In the genomic region with DNA sequence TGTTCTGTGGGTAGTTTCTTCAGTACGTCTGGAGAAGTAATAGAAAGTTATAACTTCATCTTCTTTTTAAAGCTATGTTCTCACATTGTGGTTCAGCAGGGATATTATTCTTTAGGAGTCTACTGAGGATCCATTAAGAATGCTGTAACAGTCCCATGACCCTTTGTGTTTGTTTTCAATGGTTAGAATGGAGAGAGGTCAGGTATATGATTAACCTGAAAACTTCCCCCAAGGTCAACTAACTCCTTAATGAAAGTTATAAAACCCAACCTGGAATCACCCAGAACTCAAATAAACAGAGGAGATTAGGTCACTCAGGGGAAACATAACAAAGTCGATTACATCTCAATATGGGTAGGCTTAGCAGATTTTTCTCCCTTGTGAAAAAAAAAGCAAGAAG, we compare ENCODE assay signal across 27 mouse cellular contexts.
DNase-seq lines count a peak whose midpoint lies in the region; ATAC-seq and TF ChIP-seq lines count a peak whose summit lies in the region.
"Had no signal": no experiment of that assay in that cellular context is flagged by ENCODE, and none has a peak within 500 bp of the region (broad histone marks: within the 10 kb centered on the region; RNA-seq: fewer than 3 reads in every experiment).

No protein-coding gene starts in this region.

- no peaks in the 10 kb centered on the region for H3K9me3 ChIP-seq in embryonic facial prominence, embryonic 11.5 days (replicated peaks; ENCODE audit: control insufficient read depth, low read length)
- H3K9me3 ChIP-seq in embryonic facial prominence, embryonic 10.5 days: no peaks in the 10 kb centered on the region
- H3K9me3 ChIP-seq in kidney, embryonic 16.5 days (ENCODE audit: low read length): no peaks in the 10 kb centered on the region
- no peaks in the 10 kb centered on the region for H3K9me3 ChIP-seq in liver, postnatal 0 days (ENCODE audit: low read length)
- H3K9me3 ChIP-seq: embryonic facial prominence, embryonic 13.5 days; forebrain, embryonic 10.5 days; forebrain, embryonic 15.5 days; heart, embryonic 12.5 days; hindbrain, embryonic 13.5 days had no signal

- TF ChIP-seq CTCF in liver, postnatal 0 days (IDR thresholded peaks at IDR 0.05; ENCODE audit: low read depth): no peak

- WGBS in embryonic facial prominence, embryonic 11.5 days: 56% methylated on average over 2 of the region's 2 CpGs
- WGBS in embryonic facial prominence, embryonic 10.5 days: 56% methylated on average over 2 of the region's 2 CpGs
- WGBS in kidney, embryonic 16.5 days: 23% methylated on average over 2 of the region's 2 CpGs
- WGBS in liver, postnatal 0 days (ENCODE audit: insufficient replicate concordance): 50% methylated on average over 2 of the region's 2 CpGs

- H3K27me3 ChIP-seq in embryonic facial prominence, embryonic 11.5 days (ENCODE audit: control insufficient read depth, insufficient read depth, low read length): no peaks in the 10 kb centered on the region
- no peaks in the 10 kb centered on the region for H3K27me3 ChIP-seq in embryonic facial prominence, embryonic 10.5 days (replicated peaks; ENCODE audit: low read depth, poor library complexity, severe bottlenecking)
- H3K27me3 ChIP-seq in kidney, embryonic 16.5 days (ENCODE audit: insufficient read depth, low read length): no peaks in the 10 kb centered on the region
- H3K27me3 ChIP-seq in liver, postnatal 0 days (ENCODE audit: insufficient read depth, low read length): no peaks in the 10 kb centered on the region
- H3K27me3 ChIP-seq: embryonic facial prominence, embryonic 13.5 days; forebrain, embryonic 15.5 days; heart, embryonic 12.5 days; hindbrain, embryonic 13.5 days had no signal

- no peak for ATAC-seq in embryonic facial prominence, embryonic 11.5 days (replicated peaks; ENCODE audit: insufficient number of reproducible peaks, low FRiP score, low TSS enrichment, low read depth)
- ATAC-seq in kidney, embryonic 16.5 days (ENCODE audit: low FRiP score, low TSS enrichment): peak; percentile 74
- ATAC-seq in liver, postnatal 0 days: 0 out of 2 replicates have a peak, but pooled peaks have one; percentile 8
- no peak for ATAC-seq in activated CD4-positive, CD25-positive, alpha-beta regulatory T cell, adult 4 months
- ATAC-seq: forebrain, embryonic 15.5 days had no signal

- H3K4me3 ChIP-seq in embryonic facial prominence, embryonic 11.5 days (ENCODE audit: low read depth, low read length): no peak overlapping the region
- H3K4me3 ChIP-seq in embryonic facial prominence, embryonic 10.5 days: no peak overlapping the region
- no peak overlapping the region for H3K4me3 ChIP-seq in kidney, embryonic 16.5 days (ENCODE audit: low read length)
- H3K4me3 ChIP-seq in liver, postnatal 0 days (ENCODE audit: low read depth, low read length): no peak overlapping the region
- H3K4me3 ChIP-seq: embryonic facial prominence, embryonic 13.5 days; forebrain, embryonic 10.5 days; forebrain, embryonic 15.5 days; gastrocnemius, adult 2 months; heart, adult 2 months; heart, embryonic 12.5 days; hindbrain, embryonic 13.5 days had no signal

- H3K4me2 ChIP-seq in embryonic facial prominence, embryonic 11.5 days (ENCODE audit: low read depth, low read length): no peak overlapping the region
- no peak overlapping the region for H3K4me2 ChIP-seq in kidney, embryonic 16.5 days (replicated peaks; ENCODE audit: low read depth, low read length)
- no peak overlapping the region for H3K4me2 ChIP-seq in liver, postnatal 0 days (ENCODE audit: low read depth, low read length)
- H3K4me2 ChIP-seq: embryonic facial prominence, embryonic 13.5 days; forebrain, embryonic 15.5 days; heart, embryonic 12.5 days; hindbrain, embryonic 13.5 days; lung, embryonic 14.5 days had no signal

- H3K4me1 ChIP-seq in embryonic facial prominence, embryonic 11.5 days (ENCODE audit: control insufficient read depth, insufficient read depth, low read length): no peaks in the 10 kb centered on the region
- H3K4me1 ChIP-seq in embryonic facial prominence, embryonic 10.5 days: no peaks in the 10 kb centered on the region
- peaks cover 14% of the 10 kb centered on the region; the same call in 1 of the 2 replicates for H3K4me1 ChIP-seq in kidney, embryonic 16.5 days (ENCODE audit: insufficient read depth, low read length)
- H3K4me1 ChIP-seq in liver, postnatal 0 days (ENCODE audit: insufficient read depth): no peaks in the 10 kb centered on the region
- H3K4me1 ChIP-seq: embryonic facial prominence, embryonic 13.5 days; forebrain, embryonic 10.5 days; forebrain, embryonic 15.5 days; heart, embryonic 12.5 days; hindbrain, embryonic 13.5 days had no signal

- no peak for TF ChIP-seq EP300 in liver, postnatal 0 days (IDR thresholded peaks at IDR 0.05; ENCODE audit: low read depth)

- peak; percentile 6 for DNase-seq in embryonic facial prominence, embryonic 11.5 days (ENCODE audit: low spot score)
- no peak for DNase-seq in embryonic facial prominence, embryonic 10.5 days (ENCODE audit: low spot score)
- DNase-seq in kidney, adult 18-20 months: no peak
- DNase-seq in liver, postnatal 0 days: no peak
- no peak for DNase-seq in liver
- DNase-seq: adrenal gland, postnatal 25 days; cerebellum, adult 11-12 months; cerebellum, adult 9-11 months; gastrocnemius, adult 2 months; gastrocnemius, postnatal 36 days; heart, adult 2 months; heart, postnatal 4 days; layer of hippocampus, adult 9-11 months; lung, embryonic 14.5 days; lung, postnatal 14 days; midbrain, embryonic 14.5 days; retina, postnatal 1 day; right cerebral cortex, postnatal 14 days; thymus, postnatal 4 days had no signal

- no peaks in the 10 kb centered on the region for H3K36me3 ChIP-seq in embryonic facial prominence, embryonic 11.5 days (replicated peaks; ENCODE audit: control insufficient read depth, insufficient read depth, low read depth, low read length)
- no peaks in the 10 kb centered on the region for H3K36me3 ChIP-seq in embryonic facial prominence, embryonic 10.5 days (replicated peaks)
- no peaks in the 10 kb centered on the region for H3K36me3 ChIP-seq in kidney, embryonic 16.5 days (ENCODE audit: insufficient read depth, low read length)
- no peaks in the 10 kb centered on the region for H3K36me3 ChIP-seq in liver, postnatal 0 days (replicated peaks; ENCODE audit: insufficient read depth, low read length)
- H3K36me3 ChIP-seq: embryonic facial prominence, embryonic 13.5 days; forebrain, embryonic 10.5 days; forebrain, embryonic 15.5 days; heart, embryonic 12.5 days; hindbrain, embryonic 13.5 days had no signal

- H3K27ac ChIP-seq in embryonic facial prominence, embryonic 11.5 days (replicated peaks; ENCODE audit: low read depth, low read length): no peak overlapping the region
- no peak overlapping the region for H3K27ac ChIP-seq in embryonic facial prominence, embryonic 10.5 days (replicated peaks)
- H3K27ac ChIP-seq in kidney, embryonic 16.5 days (ENCODE audit: low read length): no peak overlapping the region
- no peak overlapping the region for H3K27ac ChIP-seq in liver, postnatal 0 days (ENCODE audit: low read depth)
- H3K27ac ChIP-seq: embryonic facial prominence, embryonic 13.5 days; forebrain, embryonic 10.5 days; forebrain, embryonic 15.5 days; gastrocnemius, adult 2 months; heart, adult 2 months; hindbrain, embryonic 13.5 days; liver, embryonic 14.5 days had no signal

- no peak overlapping the region for H3K9ac ChIP-seq in embryonic facial prominence, embryonic 11.5 days (replicated peaks; ENCODE audit: low read length)
- H3K9ac ChIP-seq in kidney, embryonic 16.5 days (replicated peaks; ENCODE audit: low read length): no peak overlapping the region
- H3K9ac ChIP-seq in liver, postnatal 0 days (replicated peaks): no peak overlapping the region
- H3K9ac ChIP-seq: embryonic facial prominence, embryonic 13.5 days; forebrain, embryonic 15.5 days; heart, embryonic 12.5 days; hindbrain, embryonic 13.5 days; liver, embryonic 14.5 days; lung, embryonic 14.5 days had no signal

Comparison
In these comparisons a context has a peak if more than half of its experiments do, and no peak if none do; other contexts are left out.
1. ATAC-seq: peak in kidney, embryonic 16.5 days (single experiment) and liver, postnatal 0 days (single experiment); none in embryonic facial prominence, embryonic 11.5 days (single experiment) and activated CD4-positive, CD25-positive, alpha-beta regulatory T cell, adult 4 months (single experiment).